7 mouse cellular contexts compared by ENCODE assay signal in the genomic region with DNA sequence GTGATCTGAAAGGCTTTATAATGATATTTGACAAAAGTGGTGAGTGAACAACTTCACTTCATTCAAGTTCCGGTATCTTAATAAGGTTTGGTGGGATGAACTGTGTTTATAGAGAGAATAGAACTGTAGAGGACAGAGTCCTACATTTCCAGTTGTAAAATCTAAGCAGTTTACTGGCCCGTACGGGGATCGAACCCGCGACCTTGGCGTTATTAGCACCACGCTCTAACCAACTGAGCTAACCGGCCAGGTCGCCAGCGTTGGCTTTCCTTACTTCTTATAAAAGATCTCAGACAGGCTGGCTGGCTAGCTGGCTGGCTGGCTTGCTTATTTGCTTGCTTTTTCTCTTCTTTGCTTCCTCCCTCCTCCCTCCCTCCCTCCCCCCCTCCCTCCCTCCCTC. TPM values are rescaled to one million over a fixed set of nuclear protein-coding genes. Genes with fewer than 3 reads are reported as not detected.
DNase-seq lines count a peak whose midpoint lies in the region; ATAC-seq lines count a peak whose summit lies in the region.

No protein-coding gene starts in this region.

- peak overlapping the region; percentile 53 for H3K4me3 ChIP-seq in intestine, embryonic 16.5 days (ENCODE audit: low read length)

- H3K27ac ChIP-seq in intestine, embryonic 16.5 days (ENCODE audit: low read length) = no peak overlapping the region

- DNase-seq in R1 (ENCODE audit: low read depth, low spot score) = peak; percentile 85
- DNase-seq in cerebellum, adult 9-11 months = peak; percentile 86
- peak; percentile 54 to 63 for DNase-seq in gastrocnemius, adult 8-10 months (ENCODE audit: low spot score in 2 of 2)
- peak; percentile 88 to 92 for DNase-seq in left cerebral cortex, postnatal 25 days (ENCODE audit: low spot score in 2 of 2)
- peak; percentile 85 for DNase-seq in mesoderm, embryonic 11.5 days (ENCODE audit: low read depth, low spot score)
- peak; percentile 39 for DNase-seq in skeletal muscle tissue, adult 2 months (ENCODE audit: low read depth, low spot score)

- no peak overlapping the region for H3K9ac ChIP-seq in intestine, embryonic 16.5 days (ENCODE audit: low read depth, low read length)

- peak; percentile 91 for ATAC-seq in intestine, embryonic 16.5 days

- H3K9me3 ChIP-seq in intestine, embryonic 16.5 days (ENCODE audit: control insufficient read depth, low read length) = no peaks in the 10 kb centered on the region

- peak overlapping the region; percentile 50 for H3K4me2 ChIP-seq in intestine, embryonic 16.5 days (ENCODE audit: low read depth, low read length)

- H3K27me3 ChIP-seq in intestine, embryonic 16.5 days (replicated peaks; ENCODE audit: control insufficient read depth, insufficient read depth, low read length) = no peaks in the 10 kb centered on the region

- no peaks in the 10 kb centered on the region for H3K4me1 ChIP-seq in intestine, embryonic 16.5 days (ENCODE audit: control insufficient read depth, insufficient read depth, low read length)

- 4% methylated on average over 11 of the region's 11 CpGs for WGBS in intestine, embryonic 16.5 days

- intact Hi-C loops in left cerebral cortex, postnatal 25 days (cut with DNase I) = loop anchor here (10.0 kb wide), 3 partner anchors 120 to 1560 kb away; no protein-coding TSS in a partner anchor

- no peaks in the 10 kb centered on the region for H3K36me3 ChIP-seq in intestine, embryonic 16.5 days (ENCODE audit: control insufficient read depth, insufficient read depth, low read length)

RNA-seq across cellular contexts. Expression of a gene that starts 21.6 kb away (rescaled TPM):
- total RNA-seq in gastrocnemius, adult 8-10 months (2022) = 10 to 100 TPM; 13.3 to 26.6 (median 21.0) TPM
- polyA plus RNA-seq in intestine, embryonic 16.5 days (2015; fragmentation: Nextera tagmentation; extraction: Ambion mirVana) = 15.5 and 19.5 TPM in 2 replicates
- total RNA-seq in left cerebral cortex, postnatal 25 days (2021) = 10 to 100 TPM; 44.1 to 47.5 TPM

RNA-seq across cellular contexts. Expression of a gene that starts 21.8 kb away (rescaled TPM):
- 1 to 10 TPM in 2 of 4 experiments, not detected in 2; 1.4 to 2.6 TPM for total RNA-seq in gastrocnemius, adult 8-10 months (2022)
- polyA plus RNA-seq in intestine, embryonic 16.5 days (2015; fragmentation: Nextera tagmentation; extraction: Ambion mirVana) = 2,307 and 2,693 TPM in 2 replicates
- total RNA-seq in left cerebral cortex, postnatal 25 days (2021) = 10 to 100 TPM in 1 of 2 experiments, not detected in 1; 23.4 TPM

RNA-seq across cellular contexts. Expression of a gene that starts 23.1 kb away (rescaled TPM):
- total RNA-seq in gastrocnemius, adult 8-10 months (2022) = 10 to 100 TPM in 1 of 4 experiments, 1 to 10 TPM in 1, not detected in 2; 9.2 to 18.0 TPM
- polyA plus RNA-seq in intestine, embryonic 16.5 days (2015; fragmentation: Nextera tagmentation; extraction: Ambion mirVana) = 5.7 and 9.6 TPM in 2 replicates
- total RNA-seq in left cerebral cortex, postnatal 25 days (2021) = 10 to 100 TPM; 23.9 to 43.9 TPM

RNA-seq across cellular contexts. Expression of a gene that starts 43.6 kb away (rescaled TPM):
- total RNA-seq in gastrocnemius, adult 8-10 months (2022) = 10 to 100 TPM; 49.7 to 72.4 (median 56.2) TPM
- polyA plus RNA-seq in intestine, embryonic 16.5 days (2015; fragmentation: Nextera tagmentation; extraction: Ambion mirVana) = 1.0 TPM in 1 of 2 replicates, not detected in the other
- 100 to 1,000 TPM; 222 to 263 TPM for total RNA-seq in left cerebral cortex, postnatal 25 days (2021)

RNA-seq across cellular contexts. Expression of a gene that starts 44.9 kb away (rescaled TPM):
- total RNA-seq in gastrocnemius, adult 8-10 months (2022) = 1 to 10 TPM in 1 of 4 experiments, not detected in 3; 3.4 TPM
- not detected in 2 replicates for polyA plus RNA-seq in intestine, embryonic 16.5 days (2015; fragmentation: Nextera tagmentation; extraction: Ambion mirVana)
- total RNA-seq in left cerebral cortex, postnatal 25 days (2021) = 10 to 100 TPM in 1 of 2 experiments, 1 to 10 TPM in 1; 5.4 to 34.0 TPM

Comparison
In these comparisons a context has a peak if more than half of its experiments do, and no peak if none do; other contexts are left out.
1. DNase-seq: peak in every context shown above with its lines; median percentile 90 in left cerebral cortex, postnatal 25 days; 86 in cerebellum, adult 9-11 months; 85 in R1; 85 in mesoderm, embryonic 11.5 days; 58 in gastrocnemius, adult 8-10 months; 39 in skeletal muscle tissue, adult 2 months.